Mouse (Mus musculus): ENCODE data around the gene Gpr137. TPM values are rescaled to one million over a fixed set of nuclear protein-coding genes. Genes with fewer than 3 reads are reported as not detected.
"Not testable (repeated sequence)": the region's sequence is repeated elsewhere in the genome, so short reads cannot be mapped to it uniquely, and the experiment has no call there.

The Gpr137 gene
- polyA plus RNA-seq, 1 experiment from 2014 or later = 40.9 TPM

DNA sequence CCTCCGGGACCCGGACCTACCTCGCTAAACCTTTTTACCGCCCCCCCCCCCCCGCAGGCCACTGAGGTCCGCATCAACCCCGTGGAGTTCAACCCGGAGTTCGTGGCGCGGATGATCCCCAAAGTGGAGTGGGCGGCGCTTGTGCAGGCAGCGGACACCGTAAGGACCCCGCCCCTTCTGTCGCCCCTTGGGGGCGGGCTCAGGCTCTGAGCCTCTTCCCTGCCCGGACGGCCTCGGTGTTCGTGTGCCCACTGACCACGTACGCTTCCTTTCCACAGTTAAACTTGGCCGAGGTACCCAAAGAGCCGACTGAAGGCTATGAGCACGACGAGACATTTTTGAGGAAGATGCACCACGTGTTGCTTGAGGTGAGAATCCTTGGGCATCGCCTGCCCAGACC, 32.0 kb downstream of the Gpr137 start:
- Histone ChIP-seq H3K4me1 (replicated peaks) (peaks cover 46% of the 10 kb centered on the region), H3K27ac (peak overlapping the region; percentile 90), H3K36me3 (peaks cover 60% of the 10 kb centered on the region), H3K4me3 (peak overlapping the region; percentile 71)
- DNase-seq (ENCODE audit: low spot score) = peak; percentile 52
- under 1% methylated on average over 30 of the region's 30 CpGs for WGBS
- H3K9me3 ChIP-seq; H3K27me3 ChIP-seq (ENCODE audit: insufficient read depth, poor library complexity, severe bottlenecking): not testable (repeated sequence)

DNA sequence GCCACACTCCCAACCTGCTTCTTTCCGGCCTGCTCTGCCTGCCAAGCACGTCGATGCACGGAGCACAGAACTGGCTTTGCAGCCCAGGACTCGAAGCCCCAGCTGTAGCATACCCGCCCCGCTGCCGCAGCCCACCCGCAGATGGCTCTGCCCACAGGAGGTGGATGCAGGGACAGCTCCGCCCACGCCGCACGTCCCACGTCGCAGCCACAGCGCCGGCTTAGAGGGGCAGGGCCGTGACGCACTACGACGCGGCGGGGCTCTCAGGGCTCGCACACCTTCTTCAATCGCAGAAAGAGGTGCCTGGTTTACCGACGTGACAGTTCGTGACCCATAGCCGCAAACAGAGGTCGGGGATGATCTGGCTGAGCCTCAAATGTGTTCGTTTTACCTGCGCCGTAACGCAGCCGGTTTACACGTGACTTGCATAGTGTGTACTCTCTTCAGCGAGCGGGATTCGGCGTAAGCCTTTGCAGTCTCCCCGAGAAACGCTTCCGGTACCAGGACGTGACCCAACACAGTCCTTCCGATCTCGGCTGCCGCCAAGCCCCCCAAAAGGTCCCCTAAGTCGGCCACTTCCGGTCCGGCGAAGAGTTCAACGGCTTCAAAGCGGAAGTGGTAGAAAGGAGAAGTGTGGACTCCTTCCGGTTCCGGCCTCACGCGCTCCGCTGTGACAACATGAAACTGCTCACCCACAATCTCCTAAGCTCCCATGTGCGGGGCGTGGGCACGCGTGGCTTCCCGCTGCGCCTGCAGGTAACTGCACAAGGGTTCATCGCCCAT, 32.6 kb downstream of the Gpr137 start, which contains the start of the genes Trmt112 and Prdx5:
Trmt112 (plus strand) TSS at position 192 of the 783 bp plus-strand sequence.
Prdx5 (minus strand) TSS at position 600 of the 783 bp plus-strand sequence.
- Histone ChIP-seq H3K9me3 (no peaks in the 10 kb centered on the region), H3K4me1 (replicated peaks) (peaks cover 46% of the 10 kb centered on the region), H3K27me3 (ENCODE audit: insufficient read depth, poor library complexity, severe bottlenecking) (no peaks in the 10 kb centered on the region), H3K4me3 (peak within 1 kb of the TSS; percentile 71), H3K36me3 (peaks cover 66% of the 10 kb centered on the region), H3K27ac (peak within 1 kb of the TSS; percentile 90)
- WGBS = under 1% methylated on average over 65 of the region's 65 CpGs
- peak; percentile 93 for DNase-seq (ENCODE audit: low spot score)

- H3K27ac ChIP-seq = peak overlapping the region; percentile 90
- peaks cover 66% of the 10 kb centered on the region for H3K36me3 ChIP-seq
- 12% methylated on average over 11 of the region's 11 CpGs for WGBS
- DNase-seq (ENCODE audit: low spot score) = no peak
- H3K4me3 ChIP-seq = peak overlapping the region; percentile 71
- no peaks in the 10 kb centered on the region for H3K9me3 ChIP-seq
- H3K4me1 ChIP-seq (replicated peaks) = peaks cover 44% of the 10 kb centered on the region
- H3K27me3 ChIP-seq (ENCODE audit: insufficient read depth, poor library complexity, severe bottlenecking) = no peaks in the 10 kb centered on the region
Measured at GRCm38 (mm10) chr19:6909021-6909420, 33.3 kb downstream of the Gpr137 start.

DNA sequence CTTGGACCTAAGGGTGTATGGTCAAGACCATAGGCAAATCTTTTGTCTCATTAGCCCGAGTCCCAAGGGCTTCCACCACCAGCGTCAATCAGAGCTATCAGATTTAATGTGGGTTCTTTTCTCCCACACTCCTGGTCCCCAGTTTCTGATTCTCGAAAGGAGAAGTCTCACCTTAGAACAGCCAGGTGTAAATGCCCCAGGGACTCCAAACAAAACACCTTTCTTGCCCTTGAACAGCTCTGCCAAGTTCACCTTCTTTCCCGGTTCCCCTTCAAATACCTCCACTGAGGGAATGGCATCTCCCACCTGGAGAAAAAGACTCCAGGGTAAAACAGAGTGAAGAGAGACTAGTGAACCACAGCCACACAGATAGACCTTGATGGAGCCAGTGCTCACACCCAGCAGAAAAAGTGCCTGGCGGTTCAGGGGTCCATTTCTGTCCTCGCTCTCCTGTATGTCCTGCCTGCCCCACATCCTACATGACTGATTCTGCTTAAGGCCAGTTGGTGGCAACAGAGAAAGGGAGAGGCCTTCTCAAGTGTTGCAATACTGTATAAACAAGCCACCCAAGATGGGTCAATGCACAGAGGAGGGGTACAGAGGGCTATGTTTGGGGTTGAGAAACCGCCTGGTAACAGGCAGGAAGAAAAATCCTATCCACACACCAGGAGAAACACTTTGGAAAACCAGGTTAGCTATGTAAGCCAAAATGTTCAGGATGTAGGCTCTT, 34.3 kb downstream of the Gpr137 start:
- peak overlapping the region; percentile 17; the same call in 1 of the 2 replicates for H3K27ac ChIP-seq
- no peak for DNase-seq (ENCODE audit: low spot score)
- no peaks in the 10 kb centered on the region for H3K9me3 ChIP-seq
- H3K27me3 ChIP-seq (ENCODE audit: insufficient read depth, poor library complexity, severe bottlenecking) = no peaks in the 10 kb centered on the region
- peak overlapping the region; percentile 71 for H3K4me3 ChIP-seq
- H3K36me3 ChIP-seq = peaks cover 59% of the 10 kb centered on the region
- WGBS = 90% methylated on average over 7 of the region's 7 CpGs
- H3K4me1 ChIP-seq (replicated peaks) = peaks cover 42% of the 10 kb centered on the region

DNA sequence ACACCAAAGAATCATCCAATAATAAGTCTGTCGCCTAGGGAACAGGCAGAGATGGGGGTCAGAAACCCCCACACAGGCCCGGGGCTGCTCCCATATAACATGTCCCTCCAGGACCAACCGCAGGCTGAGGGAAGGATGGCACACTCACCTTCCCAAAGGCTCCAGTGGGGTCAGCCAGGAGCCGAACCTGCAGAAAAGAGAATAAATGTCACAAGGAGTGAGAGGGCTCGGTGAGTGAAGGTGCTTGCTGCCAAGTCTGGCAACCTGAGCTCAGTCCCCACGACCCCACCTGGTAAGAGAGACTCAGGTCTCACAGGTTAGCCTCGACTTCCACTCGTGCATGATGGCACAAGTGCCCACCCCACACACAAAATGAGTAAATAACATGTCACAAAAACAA, 35.2 kb downstream of the Gpr137 start:
- Histone ChIP-seq H3K4me3 (no peak overlapping the region), H3K27ac (no peak overlapping the region), H3K4me1 (replicated peaks) (peaks cover 39% of the 10 kb centered on the region), H3K9me3 (no peaks in the 10 kb centered on the region), H3K36me3 (peaks cover 50% of the 10 kb centered on the region), H3K27me3 (ENCODE audit: insufficient read depth, poor library complexity, severe bottlenecking) (no peaks in the 10 kb centered on the region)
- no peak for DNase-seq (ENCODE audit: low spot score)
- 91% methylated on average over 8 of the region's 8 CpGs for WGBS

DNA sequence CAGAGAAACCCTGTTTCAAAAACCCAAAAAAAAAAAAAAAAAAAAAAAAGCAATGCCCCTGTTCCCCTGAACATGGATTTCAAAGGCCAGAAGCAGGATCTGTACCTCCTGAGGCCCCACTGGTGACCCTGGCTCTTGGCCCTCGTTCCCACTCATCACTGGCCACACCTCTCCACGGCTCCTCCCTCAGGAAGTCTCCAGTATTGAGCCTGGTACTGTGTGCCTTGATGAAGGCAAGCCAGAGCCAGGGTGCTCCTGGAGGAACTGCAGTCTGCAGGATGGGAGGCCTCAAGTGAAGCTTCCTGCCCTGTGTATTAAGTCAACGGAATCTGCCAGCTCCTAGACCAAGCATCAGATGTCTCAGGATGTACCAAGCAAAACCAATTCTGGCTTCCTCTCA, 36.1 kb downstream of the Gpr137 start:
- peaks cover 41% of the 10 kb centered on the region for H3K36me3 ChIP-seq
- H3K4me1 ChIP-seq (replicated peaks) = peaks cover 32% of the 10 kb centered on the region
- H3K27me3 ChIP-seq (ENCODE audit: insufficient read depth, poor library complexity, severe bottlenecking) = no peaks in the 10 kb centered on the region
- no peak overlapping the region for H3K27ac ChIP-seq
- DNase-seq (ENCODE audit: low spot score) = no peak
- WGBS = 91% methylated on average over 3 of the region's 3 CpGs
- no peak overlapping the region for H3K4me3 ChIP-seq
- H3K9me3 ChIP-seq = no peaks in the 10 kb centered on the region

- H3K4me3 ChIP-seq = no peak overlapping the region
- H3K9me3 ChIP-seq = no peaks in the 10 kb centered on the region
- 90% methylated on average over 11 of the region's 11 CpGs for WGBS
- no peak overlapping the region for H3K27ac ChIP-seq
- DNase-seq (ENCODE audit: low spot score) = no peak
- H3K4me1 ChIP-seq (replicated peaks) = peaks cover 28% of the 10 kb centered on the region
- peaks cover 38% of the 10 kb centered on the region for H3K36me3 ChIP-seq
- no peaks in the 10 kb centered on the region for H3K27me3 ChIP-seq (ENCODE audit: insufficient read depth, poor library complexity, severe bottlenecking)
Measured at GRCm38 (mm10) chr19:6905498-6906159, 36.7 kb downstream of the Gpr137 start.

DNA sequence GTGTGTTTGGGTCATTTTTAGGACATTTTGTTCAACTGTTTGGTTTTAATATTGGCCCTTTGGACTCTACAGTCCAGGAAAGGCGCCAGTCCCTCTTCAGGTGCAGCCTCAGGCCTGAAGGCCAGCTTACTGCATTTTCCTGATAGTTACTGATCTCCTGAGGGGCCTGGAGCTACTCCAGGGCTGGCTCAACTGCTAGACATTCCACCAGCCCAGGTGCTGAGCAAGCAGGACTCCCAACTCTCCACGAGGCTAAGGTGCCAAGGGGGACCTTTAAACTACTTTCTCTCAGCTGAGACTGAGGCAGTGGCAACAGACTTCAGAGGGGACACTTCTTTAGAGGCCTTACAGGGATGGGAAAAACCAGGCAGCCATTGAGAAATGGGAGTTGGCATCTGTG, 37.4 kb downstream of the Gpr137 start:
- Histone ChIP-seq H3K27ac (no peak overlapping the region), H3K4me3 (no peak overlapping the region), H3K4me1 (replicated peaks) (peaks cover 25% of the 10 kb centered on the region), H3K27me3 (ENCODE audit: insufficient read depth, poor library complexity, severe bottlenecking) (no peaks in the 10 kb centered on the region), H3K36me3 (peaks cover 38% of the 10 kb centered on the region), H3K9me3 (peaks cover 5% of the 10 kb centered on the region; the same call in 1 of the 2 replicates)
- 86% methylated on average over 2 of the region's 2 CpGs for WGBS
- DNase-seq (ENCODE audit: low spot score) = no peak

DNA sequence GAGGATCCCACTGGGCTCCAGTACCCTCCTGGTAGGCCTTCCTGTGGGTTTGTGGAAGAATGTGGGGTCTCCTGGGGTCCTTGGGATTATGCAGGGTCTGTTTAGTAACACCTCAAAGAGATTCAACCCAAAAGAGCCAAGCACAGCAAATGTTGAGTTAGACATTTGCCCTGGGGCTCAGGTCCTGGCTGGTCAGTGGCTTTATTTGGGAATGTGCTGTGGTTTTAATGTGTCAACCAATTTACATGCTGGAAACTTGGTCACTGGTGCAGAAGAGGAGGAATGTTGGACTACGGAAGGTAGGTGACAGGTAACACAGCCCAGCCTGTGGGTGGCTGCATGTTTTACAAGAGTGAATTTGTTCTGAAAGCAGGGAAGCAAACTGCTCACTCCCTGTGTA, 39.2 kb downstream of the Gpr137 start:
- DNase-seq (ENCODE audit: low spot score) = no peak
- Histone ChIP-seq H3K9me3 (peaks cover 5% of the 10 kb centered on the region; the same call in 1 of the 2 replicates), H3K4me3 (no peak overlapping the region), H3K27me3 (ENCODE audit: insufficient read depth, poor library complexity, severe bottlenecking) (no peaks in the 10 kb centered on the region), H3K27ac (no peak overlapping the region), H3K36me3 (peaks cover 38% of the 10 kb centered on the region), H3K4me1 (replicated peaks) (peaks cover 11% of the 10 kb centered on the region)
- 93% methylated on average over 1 of the region's 1 CpGs for WGBS

GRCm38 (mm10) chr19:6899641-6900040, 42.6 kb downstream of the Gpr137 start:
- Histone ChIP-seq H3K27ac (no peak overlapping the region), H3K36me3 (peaks cover 9% of the 10 kb centered on the region), H3K4me3 (no peak overlapping the region), H3K27me3 (ENCODE audit: insufficient read depth, poor library complexity, severe bottlenecking) (no peaks in the 10 kb centered on the region), H3K9me3 (peaks cover 9% of the 10 kb centered on the region; the same call in 1 of the 2 replicates), H3K4me1 (replicated peaks) (no peaks in the 10 kb centered on the region)
- no peak for DNase-seq (ENCODE audit: low spot score)
- WGBS = 86% methylated on average over 4 of the region's 4 CpGs

DNA sequence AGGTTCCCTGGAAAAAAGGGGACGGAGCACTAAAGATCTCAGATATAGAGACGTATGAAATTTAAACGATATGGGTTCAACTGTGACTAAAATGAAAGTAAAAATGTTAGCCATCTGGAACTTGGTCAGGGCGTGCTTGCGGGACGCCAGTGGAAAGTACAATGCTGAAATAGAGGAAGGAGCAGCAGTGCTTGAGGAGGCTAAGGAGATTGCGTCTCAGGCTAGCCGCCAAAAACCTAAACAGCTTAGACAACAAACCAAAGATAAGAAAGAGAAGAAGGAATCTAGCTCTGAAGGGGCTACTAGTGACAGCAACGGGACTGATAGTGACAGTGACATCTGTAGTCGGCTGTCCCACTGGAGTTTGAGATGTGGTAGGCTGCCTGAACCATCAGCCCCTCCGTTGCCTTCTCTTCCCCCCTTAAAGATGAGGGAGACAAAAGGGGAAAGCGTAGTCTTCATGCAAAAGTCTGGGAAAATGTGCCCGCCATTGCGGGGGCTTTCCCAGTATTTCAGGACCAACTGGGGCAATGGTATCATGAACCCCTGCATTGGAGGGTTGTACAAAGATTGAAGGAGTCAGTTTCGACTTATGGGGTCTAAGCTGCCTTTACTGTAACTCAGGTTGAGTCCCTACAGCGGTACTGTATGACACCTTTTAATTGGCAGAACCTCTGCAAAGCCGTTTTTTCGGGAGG, 46.5 kb downstream of the Gpr137 start:
- not testable (repeated sequence) for H3K4me1 ChIP-seq (replicated peaks); H3K27ac ChIP-seq; DNase-seq (ENCODE audit: low spot score); H3K36me3 ChIP-seq; H3K4me3 ChIP-seq; H3K9me3 ChIP-seq; H3K27me3 ChIP-seq (ENCODE audit: insufficient read depth, poor library complexity, severe bottlenecking)
- WGBS = 90% methylated on average over 18 of the region's 18 CpGs

DNA sequence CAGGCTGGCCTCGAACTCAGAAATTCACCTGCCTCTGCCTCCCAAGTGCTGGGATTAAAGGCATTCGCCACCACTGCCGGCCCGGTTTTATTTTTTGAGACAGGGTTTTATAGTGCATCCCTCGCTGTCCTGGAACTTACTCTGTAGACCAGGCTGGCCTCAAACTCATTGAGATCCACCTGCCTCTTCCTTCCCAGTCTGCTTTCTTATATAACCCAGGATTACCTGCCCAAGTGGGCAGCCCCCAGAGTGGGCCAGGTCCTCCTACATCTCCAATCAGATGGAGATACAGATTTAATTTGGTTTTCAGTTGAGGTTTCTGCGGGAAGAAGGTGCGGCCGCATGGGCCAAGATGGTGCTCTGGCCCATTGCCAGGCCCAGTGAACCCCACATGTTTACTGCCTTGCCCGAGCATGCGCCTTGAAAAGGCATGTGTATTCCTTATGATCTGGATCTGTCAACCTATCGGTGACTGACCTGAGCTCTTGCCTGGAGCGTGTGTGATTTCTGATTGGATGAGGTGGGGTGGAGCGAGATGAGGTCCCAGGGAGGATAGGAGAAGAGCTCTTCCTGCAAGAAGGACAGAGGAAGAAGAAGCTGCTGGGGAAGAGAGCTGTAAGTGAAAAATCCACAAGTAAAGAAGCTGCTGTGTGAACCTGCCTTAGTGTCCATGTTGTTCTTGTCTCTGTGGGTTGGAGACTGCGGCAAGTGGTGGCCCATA, 48.4 kb downstream of the Gpr137 start:
- no peak overlapping the region for H3K4me3 ChIP-seq

More for the DNA sequence above, 48.4 kb downstream of the Gpr137 start:
- H3K27me3 ChIP-seq (ENCODE audit: insufficient read depth, poor library complexity, severe bottlenecking) = no peaks in the 10 kb centered on the region
- no peaks in the 10 kb centered on the region for H3K4me1 ChIP-seq (replicated peaks)
- no peaks in the 10 kb centered on the region for H3K36me3 ChIP-seq
- H3K9me3 ChIP-seq = peaks cover 4% of the 10 kb centered on the region; the same call in 1 of the 2 replicates
- no peak overlapping the region for H3K27ac ChIP-seq
- no peak for DNase-seq (ENCODE audit: low spot score)
- WGBS = 92% methylated on average over 14 of the region's 14 CpGs

Measured in hindbrain, embryonic 10.5 days (tissue).